Mouse (Mus musculus) heart, embryonic 14.5 days (tissue): ENCODE data around the gene Kcmf1. TPM values are rescaled to one million over a fixed set of nuclear protein-coding genes. Genes with fewer than 3 reads are reported as not detected.

Experiments
- ATAC-seq: fragments of 200-750 bp; cut with Nextera tagmentation; 2 replicates; pipeline ENCODE4 v1.8.0; 2017; ENCODE audit warnings: low read depth, moderate TSS enrichment; ENCODE audit not compliant: insufficient number of reproducible peaks, insufficient read depth, low FRiP score
- H3K27ac ChIP-seq, 2 experiments: fragments of 200-500 bp in 1 of 2; fragments of 300-500 bp in 1 of 2; sonication (generic) in 1 of 2; replicated peaks in 1 of 2; 2 replicates each; pipeline ENCODE4 v1.5.1; 2012 to 2014; ENCODE audit warnings: low read depth in 2 of 2, low read length in 2 of 2, control low read depth in 1 of 2, mild to moderate bottlenecking in 1 of 2, mixed read lengths in 1 of 2; ENCODE audit not compliant: control insufficient read depth in 1 of 2, insufficient read depth in 1 of 2
- H3K27me3 ChIP-seq: fragments of 300-500 bp; sonication (generic); 2 replicates; pipeline ENCODE4 v1.6.1; 2014; ENCODE audit warnings: mild to moderate bottlenecking, low read length, control low read depth; ENCODE audit not compliant: control insufficient read depth, insufficient read depth
- H3K36me3 ChIP-seq: fragments of 300-500 bp; sonication (generic); 2 replicates; pipeline ENCODE4 v1.6.1; 2014; ENCODE audit warnings: mild to moderate bottlenecking, control low read depth, low read length, mixed read lengths; ENCODE audit not compliant: control insufficient read depth, insufficient read depth
- H3K4me1 ChIP-seq, 2 experiments: fragments of 200-500 bp in 1 of 2; fragments of 300-500 bp in 1 of 2; sonication (generic) in 1 of 2; 2 replicates each; pipeline ENCODE4 v1.6.1; 2012 to 2014; ENCODE audit warnings: low read length in 2 of 2, control low read depth in 1 of 2, mixed read lengths in 1 of 2; ENCODE audit not compliant: control insufficient read depth in 2 of 2, insufficient read depth in 2 of 2
- H3K4me2 ChIP-seq: fragments of 300-500 bp; sonication (generic); 2 replicates; pipeline ENCODE4 v1.6.1; 2014; ENCODE audit warnings: mild to moderate bottlenecking, low read length
- H3K4me3 ChIP-seq, 2 experiments: fragments of 200-500 bp in 1 of 2; fragments of 300-500 bp in 1 of 2; sonication (generic) in 1 of 2; 2 replicates each; pipeline ENCODE4 v1.5.1; 2012 to 2014; ENCODE audit warnings: low read length in 2 of 2, mild to moderate bottlenecking in 2 of 2, control low read depth in 1 of 2, low read depth in 1 of 2, moderate library complexity in 1 of 2; ENCODE audit not compliant: control insufficient read depth in 1 of 2, insufficient read depth in 1 of 2
- H3K9ac ChIP-seq: fragments of 300-500 bp; sonication (generic); 2 replicates; pipeline ENCODE4 v1.6.1; 2014; ENCODE audit warnings: mild to moderate bottlenecking, low read length
- H3K9me3 ChIP-seq: fragments of 300-500 bp; sonication (generic); 2 replicates; pipeline ENCODE4 v1.6.1; 2016; ENCODE audit warnings: low read length, control low read depth; ENCODE audit not compliant: control insufficient read depth
- WGBS: fragments of 180-500 bp; shearing (Covaris S2); extraction: QIAGEN DNeasy Blood & Tissue Kit; methylation state at CpG from one replicate; pipeline ENCODE4 v1.1.7; 2014; 5-methylcytosine and 5-hydroxymethylcytosine counted together
- polyA plus RNA-seq: library from polyadenylated mRNA; unstranded; fragments of >200 nt; fragmentation: Nextera tagmentation; extraction: Ambion mirVana; gene quantifications from 2 replicates; pipeline ENCODE4 v1.2.1, GENCODE M21; 2014

Kcmf1 gene
- polyA plus RNA-seq, 1 experiment from 2014 or later, result 62.5 TPM

DNA sequence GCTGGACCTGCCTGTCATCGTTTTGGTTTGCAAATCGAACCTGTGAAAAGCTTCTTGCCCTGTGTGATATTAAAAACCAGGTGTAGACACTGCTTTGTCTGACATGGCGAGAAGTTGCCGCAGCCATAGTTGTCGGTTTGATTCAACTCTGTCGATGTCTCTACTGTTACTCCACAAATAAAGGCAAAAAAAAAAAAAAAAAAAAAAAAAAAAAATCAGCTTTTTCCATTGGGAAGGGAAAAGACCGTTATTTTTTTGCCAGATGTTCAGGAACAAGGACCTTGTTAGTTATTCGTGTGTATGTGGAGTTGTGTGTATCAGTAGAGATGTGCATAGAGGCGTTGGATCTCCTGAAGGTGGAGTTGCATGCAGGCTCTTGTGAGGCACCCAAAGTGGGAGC lies 74.0 kb downstream of the Kcmf1 start:
- Histone ChIP-seq H3K4me2 (peak overlapping the region; percentile 72), H3K4me1 (peaks cover 4 to 13% of the 10 kb centered on the region in 2 experiments), H3K27ac (no peak overlapping the region), H3K4me3 (peak overlapping the region in 1 of 2 experiments; percentile 34; a peak in 1 of 4 replicates), H3K9me3 (no peaks in the 10 kb centered on the region), H3K36me3 (no peaks in the 10 kb centered on the region), H3K27me3 (0 out of 2 replicates have a peak, but pooled peaks cover 9% of the 10 kb centered on the region), H3K9ac (peak overlapping the region; percentile 56; the same call in 1 of the 2 replicates)
- ATAC-seq, result no peak
- 47% methylated on average over 9 of the region's 9 CpGs for WGBS

DNA sequence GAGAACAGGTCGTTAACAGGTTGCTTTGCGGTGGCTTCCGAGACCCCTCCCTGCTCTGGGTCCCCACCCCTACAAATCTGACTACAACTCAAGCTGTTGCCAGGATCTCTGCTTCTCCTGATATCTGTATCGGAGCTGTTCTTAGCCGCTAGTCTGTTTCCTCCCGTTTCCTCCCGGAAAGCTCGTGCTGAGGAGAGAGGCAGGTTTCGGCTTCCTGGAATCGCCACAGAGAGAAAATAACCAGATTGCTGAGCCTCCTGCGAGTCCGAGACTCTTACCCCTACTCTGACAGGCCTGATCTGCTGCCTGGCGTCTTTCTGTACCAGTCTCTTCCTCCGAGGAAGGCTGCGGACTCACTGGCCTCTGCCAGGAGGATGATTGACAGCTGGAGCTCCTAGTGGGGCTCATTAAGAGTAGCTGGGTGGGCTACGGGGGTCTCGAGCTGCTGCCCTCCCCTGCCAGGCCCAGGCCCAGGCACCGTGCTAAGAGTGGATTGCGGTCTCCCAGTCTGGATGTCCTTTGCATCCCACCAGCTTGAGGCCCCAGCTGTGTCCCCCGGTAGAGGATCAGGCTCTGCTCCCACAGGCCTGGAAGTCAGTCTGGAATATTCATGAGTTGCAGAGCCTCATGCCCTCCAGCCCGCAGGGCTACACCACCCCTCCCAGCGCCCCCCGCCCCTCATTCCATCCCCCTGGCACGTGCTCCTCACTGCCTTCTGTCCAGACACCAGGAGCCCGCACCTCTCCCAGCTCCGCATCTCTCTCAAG lies 74.6 kb downstream of the Kcmf1 start:
- peak overlapping the region; percentile 72 for H3K4me2 ChIP-seq
- 4% methylated on average over 26 of the region's 26 CpGs for WGBS
- peak overlapping the region; percentile 62 to 72 for H3K27ac ChIP-seq
- 0 out of 2 replicates have a peak, but pooled peaks cover 9% of the 10 kb centered on the region for H3K27me3 ChIP-seq
- ATAC-seq, result no peak
- H3K4me3 ChIP-seq, result peak overlapping the region; percentile 32 to 34
- H3K9me3 ChIP-seq, result no peaks in the 10 kb centered on the region
- H3K4me1 ChIP-seq, result peaks cover 4 to 13% of the 10 kb centered on the region in 2 experiments
- H3K36me3 ChIP-seq, result no peaks in the 10 kb centered on the region
- peak overlapping the region; percentile 56 for H3K9ac ChIP-seq

DNA sequence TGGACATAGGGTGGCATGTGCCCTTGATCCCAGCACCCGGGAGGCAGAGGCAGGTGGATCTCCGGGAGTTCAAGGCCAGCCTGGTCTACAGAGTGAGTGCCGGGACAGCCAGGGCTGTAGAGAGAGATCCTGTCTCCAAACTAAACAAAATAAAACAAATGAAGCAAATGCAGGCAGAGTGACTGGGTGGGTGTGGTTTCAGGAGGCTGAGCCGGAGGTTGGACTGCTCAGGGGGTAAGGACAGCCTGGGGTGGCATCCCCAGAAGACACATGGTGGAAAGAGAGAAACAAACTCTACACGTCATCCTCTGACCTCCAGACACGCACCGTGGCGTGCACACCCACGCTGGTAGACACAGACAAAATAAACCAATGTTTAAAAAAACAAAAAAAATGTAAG lies 86.3 kb downstream of the Kcmf1 start:
- H3K27ac ChIP-seq, result no peak overlapping the region
- ATAC-seq, result no peak
- no peaks in the 10 kb centered on the region for H3K36me3 ChIP-seq
- no peak overlapping the region for H3K4me2 ChIP-seq
- no peak overlapping the region for H3K4me3 ChIP-seq
- H3K9ac ChIP-seq, result no peak overlapping the region
- 76% methylated on average over 9 of the region's 9 CpGs for WGBS
- H3K27me3 ChIP-seq, result no peaks in the 10 kb centered on the region
- H3K9me3 ChIP-seq, result no peaks in the 10 kb centered on the region
- peaks cover 0 to 2% of the 10 kb centered on the region in 2 experiments; a peak in 1 of 4 replicates for H3K4me1 ChIP-seq

DNA sequence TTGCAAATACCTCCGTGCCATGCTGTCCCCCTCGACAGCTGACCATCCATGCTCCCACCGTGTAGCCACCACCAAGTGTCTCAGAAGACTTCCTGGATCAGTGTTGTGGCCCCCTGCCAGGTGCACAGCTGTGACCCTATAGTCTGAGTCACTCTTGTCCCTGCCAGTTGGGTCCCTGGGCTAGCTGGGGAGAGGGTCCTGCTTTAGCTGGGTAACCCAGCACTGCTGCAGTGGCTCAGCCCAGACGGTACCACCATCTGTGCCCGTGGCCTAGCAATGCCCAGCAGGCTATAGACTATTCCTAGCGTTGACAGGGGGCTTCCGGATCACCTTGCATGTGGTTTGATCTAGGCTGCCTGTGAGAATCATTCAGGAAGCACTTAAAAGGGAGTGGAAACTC lies 89.5 kb downstream of the Kcmf1 start:
- Histone ChIP-seq H3K9ac (no peak overlapping the region), H3K4me2 (no peak overlapping the region), H3K27me3 (no peaks in the 10 kb centered on the region), H3K4me3 (no peak overlapping the region), H3K36me3 (no peaks in the 10 kb centered on the region), H3K4me1 (peaks cover 0 to 2% of the 10 kb centered on the region in 2 experiments; a peak in 1 of 4 replicates), H3K27ac (no peak overlapping the region), H3K9me3 (no peaks in the 10 kb centered on the region)
- WGBS, result 58% methylated on average over 7 of the region's 7 CpGs
- no peak for ATAC-seq

DNA sequence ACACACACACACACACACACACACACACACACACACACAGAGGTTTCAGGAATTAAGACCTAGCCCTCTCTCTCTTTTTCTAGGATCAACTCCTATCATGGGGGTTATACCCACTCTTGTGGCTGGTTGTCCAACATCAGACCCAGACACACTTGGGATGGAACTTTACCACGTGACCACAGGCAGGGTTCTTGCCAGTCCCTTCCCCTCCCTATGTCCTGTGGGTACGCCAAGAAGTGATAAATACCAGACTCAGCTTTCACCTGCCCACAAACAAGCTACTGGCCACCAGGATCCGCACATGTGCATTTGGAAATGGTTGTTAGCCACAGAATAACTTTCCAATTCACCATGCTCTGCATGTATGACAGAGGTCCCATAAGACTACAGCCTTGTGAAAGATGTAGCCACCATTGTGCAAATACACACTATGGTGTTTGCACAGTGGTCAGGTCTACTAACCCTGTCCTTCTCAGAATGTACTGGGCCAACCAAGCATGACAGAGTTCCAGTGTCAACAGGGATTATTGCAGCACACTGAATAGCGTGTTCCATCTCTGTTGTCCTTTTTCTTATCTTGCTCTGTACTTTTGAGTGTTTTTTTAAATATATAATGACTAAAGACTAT lies 90.1 kb downstream of the Kcmf1 start:
- 77% methylated on average over 4 of the region's 4 CpGs for WGBS
- ATAC-seq, result no peak
- H3K27me3 ChIP-seq, result no peaks in the 10 kb centered on the region

DNA sequence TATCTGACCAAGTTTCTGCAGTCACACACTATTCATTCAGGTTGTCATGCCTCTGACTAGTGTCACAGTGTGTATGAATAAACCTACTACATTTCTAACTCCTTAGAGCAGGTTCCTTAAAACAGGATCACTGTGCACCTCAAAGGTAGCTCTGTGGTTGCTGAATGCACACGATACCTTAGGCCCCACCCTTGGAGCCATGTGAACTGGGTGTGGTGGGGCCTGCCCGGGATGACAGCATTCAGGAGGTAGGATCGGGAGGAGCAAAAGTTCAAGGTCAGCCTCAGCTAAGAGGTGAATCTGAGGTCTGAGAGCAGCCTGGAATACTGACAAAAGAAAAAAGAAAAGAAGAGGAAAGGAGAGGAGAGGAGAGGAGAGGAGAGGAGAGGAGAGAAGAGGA lies 91.4 kb downstream of the Kcmf1 start:
- Histone ChIP-seq H3K27ac (no peak overlapping the region), H3K36me3 (no peaks in the 10 kb centered on the region), H3K9me3 (no peaks in the 10 kb centered on the region), H3K27me3 (no peaks in the 10 kb centered on the region), H3K4me3 (no peak overlapping the region), H3K4me2 (no peak overlapping the region), H3K9ac (no peak overlapping the region), H3K4me1 (peaks cover 0 to 2% of the 10 kb centered on the region in 2 experiments; a peak in 1 of 4 replicates)
- ATAC-seq, result no peak
- 44% methylated on average over 3 of the region's 3 CpGs for WGBS

More for the DNA sequence above, 90.1 kb downstream of the Kcmf1 start:
- H3K4me1 ChIP-seq, result peaks cover 0 to 2% of the 10 kb centered on the region in 2 experiments; a peak in 1 of 4 replicates
- H3K36me3 ChIP-seq, result no peaks in the 10 kb centered on the region
- H3K9me3 ChIP-seq, result no peaks in the 10 kb centered on the region
- no peak overlapping the region for H3K4me3 ChIP-seq
- no peak overlapping the region for H3K27ac ChIP-seq
- H3K9ac ChIP-seq, result no peak overlapping the region
- no peak overlapping the region for H3K4me2 ChIP-seq

DNA sequence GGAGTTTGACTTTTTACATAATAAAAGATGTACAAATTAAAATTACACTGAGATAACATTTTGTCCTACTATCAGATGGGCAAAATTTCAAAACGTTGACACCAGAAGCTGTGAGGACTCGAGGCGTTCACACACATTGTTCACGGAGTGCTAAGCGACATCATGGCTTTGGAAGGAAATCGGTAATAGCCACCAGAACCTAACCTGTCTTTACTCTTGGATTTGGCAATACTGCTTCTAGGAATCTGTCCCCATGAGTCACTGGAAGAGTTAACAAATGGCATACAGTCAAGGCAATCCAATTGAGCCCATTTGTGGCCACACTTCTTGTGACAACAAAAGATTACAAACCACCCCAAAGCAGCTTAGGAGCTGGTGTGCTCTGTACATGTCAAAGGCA lies 96.1 kb downstream of the Kcmf1 start:
- no peak overlapping the region for H3K9ac ChIP-seq
- H3K4me3 ChIP-seq, result no peak overlapping the region
- H3K27me3 ChIP-seq, result no peaks in the 10 kb centered on the region
- no peaks in the 10 kb centered on the region; a peak in 1 of 4 replicates for H3K4me1 ChIP-seq
- no peak overlapping the region for H3K27ac ChIP-seq
- no peaks in the 10 kb centered on the region for H3K36me3 ChIP-seq
- H3K9me3 ChIP-seq, result no peaks in the 10 kb centered on the region
- no peak overlapping the region for H3K4me2 ChIP-seq
- ATAC-seq, result no peak
- WGBS, result 67% methylated on average over 6 of the region's 6 CpGs
